Mouse (Mus musculus) intestine, embryonic 16.5 days (tissue): Measurements from ENCODE around the gene Olfr1417. TPM values are rescaled to one million over a fixed set of nuclear protein-coding genes. Genes with fewer than 3 reads are reported as not detected.
"Not testable (repeated sequence)": the region's sequence is repeated elsewhere in the genome, so short reads cannot be mapped to it uniquely, and the experiment has no call there.

Experiments
- ATAC-seq: fragments of 200-750 bp; cut with Nextera tagmentation; 2 replicates; pipeline ENCODE4 v1.8.0; 2017; ENCODE audit warnings: moderate TSS enrichment, moderate library complexity
- H3K27ac ChIP-seq: fragments of 300-500 bp; sonication (generic); 2 replicates; pipeline ENCODE4 v1.5.1; 2014; ENCODE audit warnings: mild to moderate bottlenecking, low read length
- H3K27me3 ChIP-seq: fragments of 300-500 bp; sonication (generic); replicated peaks from 2 replicates; pipeline ENCODE4 v1.6.1; 2014; ENCODE audit warnings: low read length, control low read depth, mixed read lengths; ENCODE audit not compliant: control insufficient read depth, insufficient read depth
- H3K36me3 ChIP-seq: fragments of 300-500 bp; sonication (generic); 2 replicates; pipeline ENCODE4 v1.6.1; 2014; ENCODE audit warnings: low read length, control low read depth; ENCODE audit not compliant: control insufficient read depth, insufficient read depth
- H3K4me1 ChIP-seq: fragments of 300-500 bp; sonication (generic); 2 replicates; pipeline ENCODE4 v1.6.1; 2014; ENCODE audit warnings: low read length, control low read depth, mixed read lengths; ENCODE audit not compliant: control insufficient read depth, insufficient read depth
- H3K4me2 ChIP-seq: fragments of 300-500 bp; sonication (generic); 2 replicates; pipeline ENCODE4 v1.6.1; 2014; ENCODE audit warnings: low read depth, low read length, control low read depth
- H3K4me3 ChIP-seq: fragments of 300-500 bp; sonication (generic); 2 replicates; pipeline ENCODE4 v1.5.1; 2014; ENCODE audit warnings: mild to moderate bottlenecking, low read length
- H3K9ac ChIP-seq: fragments of 300-500 bp; sonication (generic); 2 replicates; pipeline ENCODE4 v1.6.1; 2014; ENCODE audit warnings: low read depth, low read length
- H3K9me3 ChIP-seq: fragments of 300-500 bp; sonication (generic); 2 replicates; pipeline ENCODE4 v1.6.1; 2016; ENCODE audit warnings: low read length, control low read depth; ENCODE audit not compliant: control insufficient read depth
- WGBS: fragments of 180-500 bp; shearing (Covaris S2); extraction: QIAGEN DNeasy Blood & Tissue Kit; methylation state at CpG from one replicate; pipeline ENCODE4 v1.1.7; 2014; 5-methylcytosine and 5-hydroxymethylcytosine counted together
- polyA plus RNA-seq: library from polyadenylated mRNA; unstranded; fragments of >200 nt; fragmentation: Nextera tagmentation; extraction: Ambion mirVana; gene quantifications from 2 replicates; pipeline ENCODE4 v1.2.1, GENCODE M21; 2015

The Olfr1417 gene
- not detected in 2 replicates for polyA plus RNA-seq

- no peaks in the 10 kb centered on the region for H3K36me3 ChIP-seq
- WGBS, result 89% methylated on average over 4 of the region's 4 CpGs
- no peak within 1 kb of the TSS for H3K4me3 ChIP-seq
- H3K27me3 ChIP-seq, result no peaks in the 10 kb centered on the region
- H3K4me1 ChIP-seq, result no peaks in the 10 kb centered on the region
- no peak within 1 kb of the TSS for H3K27ac ChIP-seq
- H3K9ac ChIP-seq, result no peak within 1 kb of the TSS
- H3K4me2 ChIP-seq, result no peak within 1 kb of the TSS
- no peaks in the 10 kb centered on the region for H3K9me3 ChIP-seq
- no peak for ATAC-seq
These were observed at the start of gene Olfr1417 for GRCm38 (mm10) chr19:11839119-11839518. Olfr1417 (minus strand) TSS chr19:11839219.

GRCm38 (mm10) chr19:11886265-11886664 is 47.2 kb upstream of the Olfr1417 start, which contains the start of gene Olfr1420:
Olfr1420 (plus strand) TSS chr19:11886565.
- 17% methylated on average over 1 of the region's 1 CpGs for WGBS
- no peaks in the 10 kb centered on the region for H3K4me1 ChIP-seq
- no peaks in the 10 kb centered on the region for H3K9me3 ChIP-seq
- H3K9ac ChIP-seq, result no peak within 1 kb of the TSS
- no peak within 1 kb of the TSS for H3K4me3 ChIP-seq
- H3K36me3 ChIP-seq, result no peaks in the 10 kb centered on the region
- ATAC-seq, result no peak
- no peak within 1 kb of the TSS for H3K4me2 ChIP-seq
- H3K27ac ChIP-seq, result no peak within 1 kb of the TSS
- no peaks in the 10 kb centered on the region for H3K27me3 ChIP-seq

GRCm38 (mm10) chr19:11878404-11878803 is 39.4 kb upstream of the Olfr1417 start:
- not testable (repeated sequence) for H3K4me2 ChIP-seq, H3K4me1 ChIP-seq, ATAC-seq, H3K27me3 ChIP-seq, H3K27ac ChIP-seq, H3K4me3 ChIP-seq, H3K9me3 ChIP-seq, H3K36me3 ChIP-seq, H3K9ac ChIP-seq
- WGBS, result 62% methylated on average over 22 of the region's 22 CpGs

DNA sequence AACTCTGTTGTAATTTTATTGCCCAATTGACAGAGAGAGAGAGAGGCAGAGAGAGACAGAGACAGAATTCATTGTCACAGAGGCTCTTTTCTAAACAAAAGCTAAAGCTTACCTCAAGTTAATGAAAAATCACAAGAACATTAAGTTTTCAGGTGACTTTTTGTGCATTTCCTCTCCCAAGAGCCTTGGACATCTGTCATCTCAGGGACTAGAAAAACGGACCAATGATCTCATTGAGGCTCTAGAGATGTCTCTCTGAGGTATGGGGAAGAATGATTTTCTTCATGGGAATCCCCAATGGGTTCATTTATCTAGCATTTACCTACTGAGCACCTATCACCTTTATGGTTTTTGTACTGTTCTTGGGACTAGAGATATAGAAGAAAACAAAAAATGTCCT is 36.0 kb upstream of the Olfr1417 start, which contains the start of gene Olfr1419:
Olfr1419 (minus strand) TSS at position 101 of the 400 bp plus-strand sequence.
- no peak for ATAC-seq
- Histone ChIP-seq H3K9me3 (no peaks in the 10 kb centered on the region), H3K4me3 (no peak within 1 kb of the TSS), H3K27me3 (no peaks in the 10 kb centered on the region), H3K9ac (no peak within 1 kb of the TSS), H3K4me1 (no peaks in the 10 kb centered on the region), H3K4me2 (no peak within 1 kb of the TSS), H3K36me3 (no peaks in the 10 kb centered on the region), H3K27ac (no peak within 1 kb of the TSS)
- 53% methylated on average over 1 of the region's 1 CpGs for WGBS

GRCm38 (mm10) chr19:11867837-11868236 is 28.8 kb upstream of the Olfr1417 start:
- H3K9ac ChIP-seq, result no peak overlapping the region
- H3K36me3 ChIP-seq, result no peaks in the 10 kb centered on the region
- H3K27ac ChIP-seq, result no peak overlapping the region
- no peaks in the 10 kb centered on the region for H3K4me1 ChIP-seq
- no peak for ATAC-seq
- no peaks in the 10 kb centered on the region for H3K27me3 ChIP-seq
- H3K9me3 ChIP-seq, result no peaks in the 10 kb centered on the region
- no peak overlapping the region for H3K4me3 ChIP-seq
- 70% methylated on average over 2 of the region's 2 CpGs for WGBS
- H3K4me2 ChIP-seq, result no peak overlapping the region

DNA sequence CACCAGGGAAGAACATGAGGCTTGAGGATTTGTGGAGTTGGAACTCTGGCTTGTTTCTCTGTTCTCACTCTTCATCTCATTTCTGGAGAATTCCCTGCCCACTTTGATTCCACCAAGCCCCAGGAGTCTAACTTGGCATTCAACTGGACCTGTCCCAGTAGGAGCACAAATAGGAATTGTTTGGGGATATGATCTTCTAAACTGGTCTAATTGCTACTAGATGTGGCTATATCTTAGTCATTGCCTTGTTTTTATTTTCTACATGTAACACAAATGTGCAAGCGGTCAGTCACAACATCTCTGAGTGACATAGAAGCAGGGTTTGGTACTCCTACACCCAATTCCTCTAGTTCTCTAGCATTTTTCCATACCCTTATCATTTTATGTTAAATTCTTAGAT is 21.9 kb upstream of the Olfr1417 start, which contains the start of gene Olfr1418:
Olfr1418 (minus strand) TSS at position 101 of the 400 bp plus-strand sequence.
- no peak for ATAC-seq
- WGBS, result 92% methylated on average over 1 of the region's 1 CpGs
- H3K4me2 ChIP-seq, result no peak within 1 kb of the TSS

GRCm38 (mm10) chr19:11856506-11856905 is 17.5 kb upstream of the Olfr1417 start:
- WGBS, result 76% methylated on average over 6 of the region's 6 CpGs
- no peaks in the 10 kb centered on the region for H3K9me3 ChIP-seq
- no peak for ATAC-seq
- no peak overlapping the region for H3K4me2 ChIP-seq
- no peak overlapping the region for H3K4me3 ChIP-seq
- H3K36me3 ChIP-seq, result no peaks in the 10 kb centered on the region
- no peaks in the 10 kb centered on the region for H3K27me3 ChIP-seq
- H3K9ac ChIP-seq, result no peak overlapping the region
- no peaks in the 10 kb centered on the region for H3K4me1 ChIP-seq
- no peak overlapping the region for H3K27ac ChIP-seq

More for the DNA sequence above, 21.9 kb upstream of the Olfr1417 start, which contains the start of gene Olfr1418:
- Histone ChIP-seq H3K27ac (no peak within 1 kb of the TSS), H3K36me3 (no peaks in the 10 kb centered on the region), H3K9me3 (no peaks in the 10 kb centered on the region), H3K27me3 (no peaks in the 10 kb centered on the region), H3K4me1 (no peaks in the 10 kb centered on the region), H3K9ac (no peak within 1 kb of the TSS), H3K4me3 (no peak within 1 kb of the TSS)

DNA sequence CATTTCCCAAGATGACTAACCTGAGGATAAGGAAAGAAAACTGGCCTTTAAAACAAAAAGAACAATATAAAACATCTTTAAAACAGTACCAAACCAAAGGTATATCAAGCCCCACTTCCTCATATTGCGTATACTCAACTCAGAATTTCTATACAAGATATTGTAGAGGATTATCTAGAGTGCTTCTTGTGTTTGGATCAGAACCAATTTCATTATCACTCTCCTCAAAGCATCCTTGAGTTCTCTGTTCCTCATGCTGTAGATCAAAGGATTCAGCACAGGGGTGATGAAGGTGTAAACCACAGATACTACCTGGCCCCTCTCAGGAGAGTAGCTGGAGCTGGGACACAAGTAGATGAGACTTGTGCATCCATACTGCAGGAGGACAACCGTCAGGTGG is 15.8 kb upstream of the Olfr1417 start:
- H3K36me3 ChIP-seq, result no peaks in the 10 kb centered on the region
- H3K4me1 ChIP-seq, result no peaks in the 10 kb centered on the region
- no peak overlapping the region for H3K9ac ChIP-seq
- no peaks in the 10 kb centered on the region for H3K27me3 ChIP-seq
- no peak overlapping the region for H3K27ac ChIP-seq
- no peak overlapping the region for H3K4me2 ChIP-seq
- ATAC-seq, result no peak
- no peak overlapping the region for H3K4me3 ChIP-seq
- WGBS, result 89% methylated on average over 2 of the region's 2 CpGs
- no peaks in the 10 kb centered on the region for H3K9me3 ChIP-seq

DNA sequence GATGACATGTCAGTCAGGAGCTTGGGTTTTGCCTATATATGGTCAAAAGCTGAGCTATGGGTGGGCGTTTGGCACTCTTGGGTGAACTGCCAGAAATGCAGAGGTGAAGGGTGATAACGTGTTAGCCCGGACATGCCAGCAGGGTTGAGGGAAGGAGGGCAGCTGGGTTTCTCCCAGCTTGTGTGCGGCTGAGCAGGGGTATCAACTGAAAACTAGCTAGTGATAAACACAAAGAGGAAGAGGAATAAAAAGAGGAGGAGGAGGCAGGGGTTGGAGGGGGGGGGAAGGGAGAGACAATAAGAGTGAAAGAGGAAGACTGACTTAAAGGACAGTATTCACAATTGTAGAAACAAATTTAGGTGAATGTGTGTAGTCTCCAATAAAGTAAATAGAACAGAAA is 13.6 kb upstream of the Olfr1417 start:
- H3K27me3 ChIP-seq, result no peaks in the 10 kb centered on the region
- no peak overlapping the region for H3K4me3 ChIP-seq
- no peak overlapping the region for H3K27ac ChIP-seq
- WGBS, result 68% methylated on average over 4 of the region's 4 CpGs
- no peak for ATAC-seq
- H3K4me1 ChIP-seq, result no peaks in the 10 kb centered on the region
- H3K4me2 ChIP-seq, result no peak overlapping the region
- no peaks in the 10 kb centered on the region for H3K9me3 ChIP-seq
- no peaks in the 10 kb centered on the region for H3K36me3 ChIP-seq
- H3K9ac ChIP-seq, result no peak overlapping the region

- Histone ChIP-seq H3K9ac (no peak overlapping the region), H3K4me1 (no peaks in the 10 kb centered on the region), H3K4me2 (no peak overlapping the region), H3K9me3 (no peaks in the 10 kb centered on the region), H3K27ac (no peak overlapping the region), H3K27me3 (no peaks in the 10 kb centered on the region), H3K4me3 (no peak overlapping the region), H3K36me3 (no peaks in the 10 kb centered on the region)
- 81% methylated on average over 4 of the region's 4 CpGs for WGBS
- no peak for ATAC-seq
These were observed 7.3 kb upstream of the Olfr1417 start for GRCm38 (mm10) chr19:11846333-11846732.
